Mouse (Mus musculus) embryonic facial prominence, embryonic 12.5 days (tissue): ENCODE measurements around the gene Tmem143. TPM values are rescaled to one million over a fixed set of nuclear protein-coding genes. Genes with fewer than 3 reads are reported as not detected.

ENCODE experiments used
- ATAC-seq: fragments of 200-750 bp; cut with Nextera tagmentation; 2 replicates; pipeline ENCODE4 v1.8.0; 2017; ENCODE audit not compliant: insufficient number of reproducible peaks, insufficient read depth, low FRiP score, low TSS enrichment
- H3K27ac ChIP-seq: fragments of 300-500 bp; sonication (generic); 2 replicates; pipeline ENCODE4 v1.5.1; 2016; ENCODE audit warnings: mild to moderate bottlenecking
- H3K27me3 ChIP-seq: fragments of 300-500 bp; sonication (generic); 2 replicates; pipeline ENCODE4 v1.6.1; 2016; ENCODE audit warnings: mild to moderate bottlenecking, moderate library complexity
- H3K36me3 ChIP-seq: fragments of 300-500 bp; sonication (generic); 2 replicates; pipeline ENCODE4 v1.6.1; 2016; ENCODE audit warnings: mild to moderate bottlenecking
- H3K4me1 ChIP-seq: fragments of 300-500 bp; sonication (generic); 2 replicates; pipeline ENCODE4 v1.6.1; 2016
- H3K4me2 ChIP-seq: fragments of 300-500 bp; sonication (generic); replicated peaks from 2 replicates; pipeline ENCODE4 v1.6.1; 2016; ENCODE audit warnings: mild to moderate bottlenecking, moderate library complexity
- H3K4me3 ChIP-seq: fragments of 300-500 bp; sonication (generic); 2 replicates; pipeline ENCODE4 v1.5.1; 2016; ENCODE audit warnings: mild to moderate bottlenecking
- H3K9ac ChIP-seq: fragments of 300-500 bp; sonication (generic); 2 replicates; pipeline ENCODE4 v1.6.1; 2016; ENCODE audit warnings: mild to moderate bottlenecking, moderate library complexity
- H3K9me3 ChIP-seq: fragments of 300-500 bp; sonication (generic); 2 replicates; pipeline ENCODE4 v1.6.1; 2016; ENCODE audit warnings: mild to moderate bottlenecking, moderate library complexity
- WGBS: fragments of 180-500 bp; shearing (Covaris S2); methylation state at CpG from one replicate; pipeline ENCODE4 v1.1.7; 2016; 5-methylcytosine and 5-hydroxymethylcytosine counted together
- polyA plus RNA-seq: library from polyadenylated mRNA; unstranded; fragments of >200 nt; fragmentation: Nextera tagmentation; extraction: Ambion mirVana; gene quantifications from 2 replicates; pipeline ENCODE4 v1.2.1, GENCODE M21; 2016

Tmem143 gene
- 5.7 and 6.5 TPM in 2 replicates for polyA plus RNA-seq

DNA sequence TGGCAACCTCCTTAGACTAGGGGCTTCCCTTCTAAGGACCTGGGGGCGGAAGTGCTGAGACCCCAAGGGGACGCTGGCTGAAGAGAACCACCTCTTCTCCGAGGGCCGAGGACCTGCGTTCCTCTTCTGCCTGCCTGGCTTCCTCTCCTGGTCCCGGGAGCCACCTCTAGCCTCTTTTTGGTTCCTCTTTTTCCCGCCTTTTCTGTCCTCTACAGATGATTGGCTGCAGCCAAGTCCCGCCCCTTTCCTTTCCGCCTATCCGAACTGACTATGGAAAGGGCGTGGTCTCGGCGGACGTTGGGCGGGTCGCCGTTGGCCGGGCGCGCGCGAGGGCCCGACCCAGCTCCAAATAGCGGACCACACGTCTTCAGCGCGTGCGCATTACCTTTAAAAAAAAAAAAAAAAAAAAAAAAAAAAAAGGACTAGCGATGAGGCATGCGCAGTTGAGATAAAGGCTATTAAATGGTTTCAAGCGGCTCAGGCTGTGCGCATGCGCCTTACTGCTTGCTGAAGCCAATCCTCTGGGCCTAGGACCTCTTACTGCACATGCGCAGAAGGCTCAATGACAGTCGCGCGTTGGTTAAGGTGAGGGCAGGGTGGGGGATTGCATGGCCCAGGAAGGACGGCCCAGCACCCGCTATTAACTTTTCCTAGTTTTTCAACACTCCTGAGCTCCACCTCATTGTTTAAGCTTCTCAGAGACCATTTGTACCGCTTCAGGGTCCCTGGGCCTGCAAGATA is at the start of gene Tmem143, which contains the start of gene Syngr4:
Tmem143 (plus strand) TSS at position 425 of the 741 bp plus-strand sequence.
Syngr4 (minus strand) TSS at position 198 of the 741 bp plus-strand sequence.
- Histone ChIP-seq H3K4me2 (peak within 1 kb of the TSS; percentile 81), H3K27ac (peak within 1 kb of the TSS; percentile 75), H3K4me1 (peaks cover 8% of the 10 kb centered on the region; the same call in 1 of the 2 replicates), H3K36me3 (no peaks in the 10 kb centered on the region), H3K27me3 (no peaks in the 10 kb centered on the region), H3K9ac (peak within 1 kb of the TSS; percentile 56), H3K4me3 (peak within 1 kb of the TSS; percentile 53), H3K9me3 (no peaks in the 10 kb centered on the region)
- 1% methylated on average over 40 of the region's 40 CpGs for WGBS
- ATAC-seq: peak; percentile 81

DNA sequence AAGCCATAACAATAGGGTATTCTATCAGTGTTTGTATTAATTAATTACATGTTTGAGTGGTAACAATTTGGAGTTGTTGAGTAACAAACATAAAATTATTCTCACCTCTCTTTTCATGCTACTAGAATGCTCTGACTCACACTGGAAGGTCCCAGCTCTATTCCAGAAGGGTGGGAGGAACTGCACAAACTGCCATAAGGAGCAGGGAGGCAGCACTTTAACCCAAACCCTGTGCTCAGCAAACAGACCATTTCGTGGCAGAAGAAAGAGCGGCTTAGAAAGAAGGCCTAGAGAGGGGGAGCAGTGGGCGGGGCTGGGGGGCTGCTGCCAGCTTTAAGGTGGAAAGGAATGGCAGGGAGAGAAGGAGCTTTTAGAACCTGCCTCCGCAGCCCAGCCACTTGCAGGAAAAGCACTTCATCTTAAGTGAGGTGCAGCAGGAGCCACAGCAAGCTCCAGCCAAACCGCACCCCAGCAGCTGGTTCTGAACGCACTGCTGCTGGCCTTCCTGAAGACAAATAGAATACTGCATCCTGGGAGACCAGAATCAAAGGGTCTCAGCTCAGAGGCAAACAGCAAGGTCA is 48.2 kb upstream of the Tmem143 start:
- peaks cover 20% of the 10 kb centered on the region for H3K27me3 ChIP-seq
- WGBS: 5% methylated on average over 6 of the region's 6 CpGs
- no peak for ATAC-seq
- no peaks in the 10 kb centered on the region for H3K4me1 ChIP-seq
- no peak overlapping the region for H3K4me2 ChIP-seq
- H3K36me3 ChIP-seq: no peaks in the 10 kb centered on the region
- no peaks in the 10 kb centered on the region for H3K9me3 ChIP-seq
- H3K4me3 ChIP-seq: no peak overlapping the region
- H3K27ac ChIP-seq: no peak overlapping the region
- no peak overlapping the region for H3K9ac ChIP-seq

DNA sequence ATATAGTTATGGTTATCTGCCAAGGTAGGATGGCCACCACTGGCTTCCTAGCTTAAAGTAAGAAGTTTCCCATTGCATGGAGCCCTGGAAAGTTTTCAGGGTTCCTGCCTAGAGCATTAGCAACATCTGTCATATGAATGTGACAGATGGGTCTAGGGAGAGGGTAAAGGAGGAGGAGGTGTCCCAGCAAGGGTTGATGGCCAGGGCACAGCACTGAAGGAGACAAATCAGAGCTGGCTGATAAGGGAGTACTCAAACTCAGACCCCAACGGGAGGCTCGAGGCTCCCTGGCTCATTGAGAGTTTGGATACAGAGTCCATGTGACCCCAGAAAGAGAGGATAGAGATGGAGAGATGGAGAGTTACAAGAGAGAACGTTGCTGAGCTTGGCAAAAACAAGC is 46.1 kb upstream of the Tmem143 start:
- no peak for ATAC-seq

DNA sequence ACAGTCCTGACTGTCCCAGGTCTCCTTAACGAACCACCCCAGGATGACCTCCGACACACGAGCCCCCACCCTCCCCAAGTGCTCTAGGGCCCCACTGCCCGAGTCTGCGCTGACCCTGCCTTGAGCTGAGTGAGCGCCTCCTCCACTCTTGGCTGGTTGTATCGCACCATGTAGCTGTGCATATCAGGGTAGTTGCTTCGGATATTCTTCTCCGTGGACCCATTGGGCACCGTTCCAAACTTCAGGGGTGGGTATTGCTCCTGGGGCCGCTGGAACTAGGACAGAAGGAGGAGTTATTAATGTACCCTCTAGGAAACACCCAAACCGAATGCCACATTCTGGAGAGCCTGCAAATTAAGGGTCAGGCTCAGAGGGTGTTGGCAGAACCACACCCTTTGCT is 43.7 kb upstream of the Tmem143 start:
- WGBS: 83% methylated on average over 12 of the region's 12 CpGs
- Histone ChIP-seq H3K27ac (no peak overlapping the region), H3K36me3 (no peaks in the 10 kb centered on the region), H3K4me3 (no peak overlapping the region), H3K27me3 (peaks cover 31% of the 10 kb centered on the region), H3K4me1 (peaks cover 13% of the 10 kb centered on the region; the same call in 1 of the 2 replicates), H3K9ac (no peak overlapping the region), H3K4me2 (no peak overlapping the region), H3K9me3 (no peaks in the 10 kb centered on the region)
- no peak for ATAC-seq

More for the DNA sequence above, 46.1 kb upstream of the Tmem143 start:
- WGBS: 80% methylated on average over 3 of the region's 3 CpGs
- Histone ChIP-seq H3K4me2 (no peak overlapping the region), H3K4me1 (no peaks in the 10 kb centered on the region), H3K4me3 (no peak overlapping the region), H3K27me3 (peaks cover 11% of the 10 kb centered on the region; the same call in 1 of the 2 replicates), H3K27ac (no peak overlapping the region), H3K9me3 (no peaks in the 10 kb centered on the region), H3K9ac (no peak overlapping the region), H3K36me3 (no peaks in the 10 kb centered on the region)

GRCm38 (mm10) chr7:45856950-45857901 is 39.5 kb upstream of the Tmem143 start:
- peaks cover 14% of the 10 kb centered on the region; the same call in 1 of the 2 replicates for H3K4me1 ChIP-seq
- H3K27me3 ChIP-seq: peaks cover 49% of the 10 kb centered on the region
- peak overlapping the region; percentile 59 for H3K4me2 ChIP-seq
- 0 out of 2 replicates have a peak overlapping the region, but pooled peaks have one; percentile 42 for H3K9ac ChIP-seq
- 0 out of 2 replicates have a peak, but pooled peaks have one; percentile 12 for ATAC-seq
- no peak overlapping the region for H3K27ac ChIP-seq
- H3K36me3 ChIP-seq: no peaks in the 10 kb centered on the region
- 1% methylated on average over 30 of the region's 30 CpGs for WGBS
- H3K4me3 ChIP-seq: peak overlapping the region; percentile 35
- no peaks in the 10 kb centered on the region for H3K9me3 ChIP-seq

- no peak overlapping the region for H3K9ac ChIP-seq
- no peak overlapping the region for H3K4me2 ChIP-seq
- H3K27ac ChIP-seq: no peak overlapping the region
- peaks cover 14% of the 10 kb centered on the region; the same call in 1 of the 2 replicates for H3K4me1 ChIP-seq
- H3K9me3 ChIP-seq: no peaks in the 10 kb centered on the region
- ATAC-seq: no peak
- no peak overlapping the region for H3K4me3 ChIP-seq
- H3K36me3 ChIP-seq: no peaks in the 10 kb centered on the region
- WGBS: 58% methylated on average over 4 of the region's 4 CpGs
- peaks cover 50% of the 10 kb centered on the region for H3K27me3 ChIP-seq
Measured at GRCm38 (mm10) chr7:45859008-45859407, 37.7 kb upstream of the Tmem143 start.

- no peaks in the 10 kb centered on the region for H3K9me3 ChIP-seq
- 84% methylated on average over 7 of the region's 7 CpGs for WGBS
- H3K4me3 ChIP-seq: no peak overlapping the region
- no peak for ATAC-seq
- H3K9ac ChIP-seq: no peak overlapping the region
- no peak overlapping the region for H3K4me2 ChIP-seq
- H3K4me1 ChIP-seq: peaks cover 14% of the 10 kb centered on the region; the same call in 1 of the 2 replicates
- H3K27ac ChIP-seq: no peak overlapping the region
- H3K36me3 ChIP-seq: no peaks in the 10 kb centered on the region
- H3K27me3 ChIP-seq: peaks cover 43% of the 10 kb centered on the region
Measured at GRCm38 (mm10) chr7:45862804-45863203, 33.9 kb upstream of the Tmem143 start.

- Histone ChIP-seq H3K9me3 (no peaks in the 10 kb centered on the region), H3K9ac (no peak overlapping the region), H3K36me3 (no peaks in the 10 kb centered on the region), H3K4me2 (no peak overlapping the region), H3K27ac (no peak overlapping the region), H3K4me1 (peaks cover 22% of the 10 kb centered on the region), H3K4me3 (no peak overlapping the region), H3K27me3 (peaks cover 46% of the 10 kb centered on the region)
- ATAC-seq: no peak
- 62% methylated on average over 3 of the region's 3 CpGs for WGBS
Measured at GRCm38 (mm10) chr7:45864435-45864834, 32.3 kb upstream of the Tmem143 start.

DNA sequence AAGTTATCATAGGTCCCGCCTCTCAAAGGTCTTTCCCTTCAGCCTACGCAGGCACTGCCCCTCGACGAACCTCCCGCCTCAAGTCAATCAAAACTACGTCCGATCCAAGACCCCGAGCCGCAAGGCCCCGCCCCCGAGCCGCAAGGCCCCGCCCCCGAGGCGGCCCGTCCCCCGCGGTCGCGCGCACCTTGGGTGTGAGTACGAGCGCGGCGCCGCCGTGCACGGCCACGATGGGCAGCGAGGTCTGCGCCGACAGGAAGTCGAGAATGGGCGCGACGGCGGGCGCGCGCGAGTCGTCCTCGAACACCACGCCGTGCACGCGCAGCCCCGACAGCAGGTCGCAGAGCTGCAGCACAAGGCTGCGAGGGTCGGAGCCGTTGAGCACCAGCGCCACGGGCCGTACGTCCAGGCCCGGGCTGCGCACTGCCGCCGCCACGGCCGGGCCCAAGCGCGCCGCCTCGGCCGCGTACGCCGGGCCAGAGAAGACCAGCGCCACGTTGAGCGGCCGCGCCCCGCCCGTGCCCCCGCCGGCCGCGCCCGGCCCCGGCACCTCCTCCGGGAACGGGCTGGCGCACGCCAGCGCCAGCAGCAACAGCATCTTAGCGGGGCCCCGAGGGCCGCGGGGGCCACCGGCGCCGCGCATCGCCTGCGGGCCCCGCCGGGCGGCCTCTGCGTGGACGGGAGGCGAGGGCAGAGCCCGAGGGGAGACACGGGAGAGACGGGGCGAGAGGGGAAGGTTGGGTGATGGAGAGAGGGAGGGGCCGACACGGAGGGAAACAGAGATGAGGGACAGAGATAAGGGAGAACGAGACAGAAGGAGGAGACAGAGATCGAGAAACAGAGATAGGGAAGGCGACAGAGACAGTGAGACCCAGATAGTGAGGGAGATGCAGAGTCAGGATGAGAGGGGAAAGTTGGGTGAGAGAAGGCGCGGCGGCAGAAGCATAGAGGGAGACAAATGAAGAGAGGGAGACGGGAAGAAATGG is 30.5 kb upstream of the Tmem143 start:
- Histone ChIP-seq H3K4me2 (peak overlapping the region; percentile 83), H3K4me3 (peak overlapping the region; percentile 69), H3K4me1 (peaks cover 37% of the 10 kb centered on the region), H3K9me3 (no peaks in the 10 kb centered on the region), H3K9ac (peak overlapping the region; percentile 82), H3K36me3 (no peaks in the 10 kb centered on the region), H3K27me3 (peaks cover 54% of the 10 kb centered on the region), H3K27ac (peak overlapping the region; percentile 25; the same call in 1 of the 2 replicates)
- WGBS: under 1% methylated on average over 110 of the region's 117 CpGs
- 0 out of 2 replicates have a peak, but pooled peaks have one; percentile 22 for ATAC-seq

GRCm38 (mm10) chr7:45867871-45868270 is 28.9 kb upstream of the Tmem143 start:
- H3K4me3 ChIP-seq: no peak overlapping the region
- peaks cover 56% of the 10 kb centered on the region for H3K27me3 ChIP-seq
- no peak overlapping the region for H3K27ac ChIP-seq
- no peaks in the 10 kb centered on the region for H3K36me3 ChIP-seq
- H3K9me3 ChIP-seq: no peaks in the 10 kb centered on the region
- WGBS: 17% methylated on average over 2 of the region's 2 CpGs
- no peak for ATAC-seq
- no peak overlapping the region for H3K9ac ChIP-seq
- H3K4me2 ChIP-seq: peak overlapping the region; percentile 83; the same call in 1 of the 2 replicates
- H3K4me1 ChIP-seq: peaks cover 37% of the 10 kb centered on the region
